In genomic region chr12:67094414-67094813, GRCm38 (mm10) we compare ENCODE assay signal across 19 mouse cellular contexts.
DNase-seq lines count a peak whose midpoint lies in the region; TF ChIP-seq lines count a peak whose summit lies in the region.
"Had no signal": no experiment of that assay in that cellular context is flagged by ENCODE, and none has a peak within 500 bp of the region (broad histone marks: within the 10 kb centered on the region; RNA-seq: fewer than 3 reads in every experiment).

No protein-coding gene starts in this region.

- no peaks in the 10 kb centered on the region for H3K27me3 ChIP-seq in MEL (ENCODE audit: control insufficient read depth in 1 of 2, insufficient read depth in 2 of 2, low read length in 2 of 2)
- H3K27me3 ChIP-seq: CH12.LX, Patski had no signal

- H3K27ac ChIP-seq in MEL (ENCODE audit: control insufficient read depth, low read depth, low read length): no peak overlapping the region

- no peaks in the 10 kb centered on the region for H3K79me2 ChIP-seq in MEL (ENCODE audit: control insufficient read depth, insufficient read depth, low read length, poor library complexity)

- H3K4me3 ChIP-seq in MEL (ENCODE audit: control insufficient read depth in 1 of 2, insufficient read depth in 1 of 2, low read depth in 2 of 2, low read length in 2 of 2): no peak overlapping the region

- H3K4me1 ChIP-seq in MEL (ENCODE audit: control insufficient read depth in 1 of 2, insufficient read depth in 2 of 2, low read length in 2 of 2): peaks cover 0 to 4% of the 10 kb centered on the region in 2 experiments; a peak in 2 of 4 replicates

- H3K9me3 ChIP-seq in MEL (replicated peaks; ENCODE audit: insufficient read depth, low read length): no peaks in the 10 kb centered on the region
- H3K9me3 ChIP-seq: G1E had no signal

- H3K9ac ChIP-seq in MEL (ENCODE audit: control insufficient read depth, low read depth, low read length, poor library complexity, severe bottlenecking): no peak overlapping the region

- TF ChIP-seq CTCF in MEL (IDR thresholded peaks at IDR 0.05 in 2 of 3, conservative IDR thresholded peaks at IDR 0.05 in 1 of 3; ENCODE audit: control insufficient read depth in 1 of 3, insufficient read depth in 1 of 3, low read depth in 2 of 3, low read length in 3 of 3, poor library complexity in 1 of 3, severe bottlenecking in 1 of 3): no peak

- peaks cover 0 to 11% of the 10 kb centered on the region in 2 experiments; a peak in 2 of 4 replicates for H3K36me3 ChIP-seq in MEL (ENCODE audit: control insufficient read depth in 1 of 2, insufficient read depth in 2 of 2, low read length in 2 of 2)
- H3K36me3 ChIP-seq: G1E had no signal

- peak; percentile 47 to 66; a peak in 3 of 4 replicates for TF ChIP-seq EP300 in MEL (IDR thresholded peaks at IDR 0.05; ENCODE audit: low read depth in 1 of 2, low read length in 2 of 2)

- TF ChIP-seq POLR2A in MEL (IDR thresholded peaks at IDR 0.05; ENCODE audit: control insufficient read depth in 1 of 2, insufficient read depth in 1 of 2, low read depth in 1 of 2, low read length in 2 of 2, poor library complexity in 1 of 2): no peak

- peak; percentile 60 for DNase-seq in 416B (ENCODE audit: low read depth)
- peak; percentile 15 for DNase-seq in MEL (ENCODE audit: low read depth, low spot score)
- no peak for DNase-seq in thymus, adult 18-20 months
- no peak for DNase-seq in cerebellum, adult 8-10 months
- DNase-seq: adrenal gland, adult 2 months; adrenal gland, adult 8-10 months; adrenal gland, postnatal 10 days; adrenal gland, postnatal 14 days; adrenal gland, postnatal 25 days; adrenal gland, postnatal 36 days; B cell, adult 2 months; cerebellum, adult 11 months; cerebellum, adult 11-12 months; cerebellum, adult 18-20 months; cerebellum, adult 2 months; cerebellum, adult 9-10 months had no signal

- no peak for TF ChIP-seq RAD21 in MEL (IDR thresholded peaks at IDR 0.05; ENCODE audit: low read depth, low read length)

TF ChIP-seq in MEL, 35 proteins besides CTCF, POLR2A, EP300 and RAD21:
- TF ChIP-seq GABPA (IDR thresholded peaks at IDR 0.05; ENCODE audit: low read depth, low read length) (no peak), TCF12 (IDR thresholded peaks at IDR 0.05; ENCODE audit: low read depth, low read length) (peak; percentile 4; the same call in 1 of the 2 replicates), POLR2AphosphoS5 (IDR thresholded peaks at IDR 0.05; ENCODE audit: borderline replicate concordance, low read depth, low read length) (no peak), MEF2A (IDR thresholded peaks at IDR 0.05; ENCODE audit: extremely low read depth, insufficient replicate concordance, low read depth, low read length, poor library complexity, severe bottlenecking) (peak; percentile 43; the same call in 1 of the 2 replicates), RCOR1 (IDR thresholded peaks at IDR 0.05; ENCODE audit: low read depth, low read length) (peak; percentile 68), CHD2 (IDR thresholded peaks at IDR 0.05; ENCODE audit: low read length) (no peak), GATA1 (IDR thresholded peaks at IDR 0.05; ENCODE audit: low read depth, low read length) (peak; percentile 53), ETS1 (IDR thresholded peaks at IDR 0.05; ENCODE audit: low read depth, low read length) (0 out of 2 replicates have a peak, but pooled peaks have one; percentile 21), USF1 (IDR thresholded peaks at IDR 0.05; ENCODE audit: low read depth, low read length) (no peak)

Comparison
In these comparisons a context has a peak if more than half of its experiments do, and no peak if none do; other contexts are left out.
1. DNase-seq: peak in 416B (single experiment) and MEL (single experiment); none in thymus, adult 18-20 months (0 of 2) and cerebellum, adult 8-10 months (single experiment).